Mouse (Mus musculus): ENCODE data around the gene Dlx2. TPM values are rescaled to one million over a fixed set of nuclear protein-coding genes. Genes with fewer than 3 reads are reported as not detected.

Dlx2 gene
- polyA plus RNA-seq, 1 experiment from 2014 or later = 0.33 TPM

DNA sequence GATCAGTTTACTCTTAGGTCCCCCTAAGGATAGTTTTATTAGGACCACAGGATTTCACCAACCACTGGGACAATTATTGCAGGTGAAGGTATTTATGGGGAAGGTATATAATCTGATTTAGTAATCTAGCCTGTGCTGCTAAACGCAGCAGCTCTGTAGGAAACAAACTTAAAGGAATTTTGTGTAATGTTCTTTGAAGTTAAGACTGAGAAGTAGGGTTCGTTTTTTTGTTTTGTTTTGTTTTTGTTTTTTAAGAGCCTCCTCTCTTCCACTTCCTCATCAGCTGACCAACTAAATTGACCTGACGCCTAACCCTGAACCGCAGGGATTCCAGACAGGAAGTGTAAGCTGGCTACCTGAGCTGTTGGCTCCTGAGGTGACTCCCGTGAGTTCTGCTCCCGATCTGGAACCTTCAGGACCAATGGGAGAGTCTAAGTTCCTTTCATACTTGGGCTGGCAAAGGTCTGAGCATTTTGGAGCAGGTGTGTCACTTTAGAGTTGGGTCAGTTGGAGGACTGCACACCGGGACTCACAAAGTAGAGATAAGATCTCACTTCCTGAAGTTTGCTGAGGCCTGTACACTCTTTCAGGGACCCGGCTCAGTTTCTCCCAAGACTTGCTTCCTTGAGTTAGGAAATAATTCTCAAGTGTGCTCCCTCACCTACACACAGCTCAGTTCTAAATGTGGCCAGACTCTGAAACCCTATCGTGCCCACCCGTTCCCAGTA, 19.8 kb downstream of the Dlx2 start:
- ATAC-seq (ENCODE audit: extremely low read depth, insufficient number of reproducible peaks, low FRiP score, low TSS enrichment) = no peak
- H3K36me3 ChIP-seq = no peaks in the 10 kb centered on the region
- H3K4me1 ChIP-seq = peaks cover 27% of the 10 kb centered on the region
- no peak overlapping the region for H3K27ac ChIP-seq (replicated peaks)
- H3K27me3 ChIP-seq (replicated peaks) = peaks cover 97% of the 10 kb centered on the region
- H3K9ac ChIP-seq = no peak overlapping the region
- H3K4me3 ChIP-seq = no peak overlapping the region
- no peak overlapping the region for H3K4me2 ChIP-seq
- 3% methylated on average over 10 of the region's 10 CpGs for WGBS
- no peaks in the 10 kb centered on the region for H3K9me3 ChIP-seq

GRCm38 (mm10) chr2:71524763-71525162, 21.8 kb downstream of the Dlx2 start:
- WGBS = 34% methylated on average over 13 of the region's 13 CpGs
- ATAC-seq (ENCODE audit: extremely low read depth, insufficient number of reproducible peaks, low FRiP score, low TSS enrichment) = no peak
- H3K9ac ChIP-seq = no peak overlapping the region
- H3K4me1 ChIP-seq = peaks cover 16% of the 10 kb centered on the region
- H3K4me2 ChIP-seq = no peak overlapping the region
- H3K9me3 ChIP-seq = no peaks in the 10 kb centered on the region
- H3K4me3 ChIP-seq = no peak overlapping the region
- H3K27me3 ChIP-seq (replicated peaks) = peaks cover 97% of the 10 kb centered on the region
- H3K27ac ChIP-seq (replicated peaks) = no peak overlapping the region
- no peaks in the 10 kb centered on the region for H3K36me3 ChIP-seq

GRCm38 (mm10) chr2:71523431-71523830, 23.1 kb downstream of the Dlx2 start:
- no peaks in the 10 kb centered on the region for H3K9me3 ChIP-seq
- peaks cover 88% of the 10 kb centered on the region for H3K27me3 ChIP-seq (replicated peaks)
- no peak overlapping the region for H3K9ac ChIP-seq
- H3K36me3 ChIP-seq = no peaks in the 10 kb centered on the region
- H3K27ac ChIP-seq (replicated peaks) = no peak overlapping the region
- no peak overlapping the region for H3K4me2 ChIP-seq
- WGBS = 25% methylated on average over 4 of the region's 4 CpGs
- H3K4me3 ChIP-seq = no peak overlapping the region
- ATAC-seq (ENCODE audit: extremely low read depth, insufficient number of reproducible peaks, low FRiP score, low TSS enrichment) = no peak
- H3K4me1 ChIP-seq = peaks cover 4% of the 10 kb centered on the region

GRCm38 (mm10) chr2:71522871-71523270, 23.7 kb downstream of the Dlx2 start:
- Histone ChIP-seq H3K36me3 (no peaks in the 10 kb centered on the region), H3K9ac (no peak overlapping the region), H3K4me2 (no peak overlapping the region), H3K27ac (replicated peaks) (no peak overlapping the region), H3K4me3 (no peak overlapping the region), H3K9me3 (no peaks in the 10 kb centered on the region), H3K27me3 (replicated peaks) (peaks cover 86% of the 10 kb centered on the region), H3K4me1 (no peaks in the 10 kb centered on the region)
- 35% methylated on average over 4 of the region's 4 CpGs for WGBS
- no peak for ATAC-seq (ENCODE audit: extremely low read depth, insufficient number of reproducible peaks, low FRiP score, low TSS enrichment)

DNA sequence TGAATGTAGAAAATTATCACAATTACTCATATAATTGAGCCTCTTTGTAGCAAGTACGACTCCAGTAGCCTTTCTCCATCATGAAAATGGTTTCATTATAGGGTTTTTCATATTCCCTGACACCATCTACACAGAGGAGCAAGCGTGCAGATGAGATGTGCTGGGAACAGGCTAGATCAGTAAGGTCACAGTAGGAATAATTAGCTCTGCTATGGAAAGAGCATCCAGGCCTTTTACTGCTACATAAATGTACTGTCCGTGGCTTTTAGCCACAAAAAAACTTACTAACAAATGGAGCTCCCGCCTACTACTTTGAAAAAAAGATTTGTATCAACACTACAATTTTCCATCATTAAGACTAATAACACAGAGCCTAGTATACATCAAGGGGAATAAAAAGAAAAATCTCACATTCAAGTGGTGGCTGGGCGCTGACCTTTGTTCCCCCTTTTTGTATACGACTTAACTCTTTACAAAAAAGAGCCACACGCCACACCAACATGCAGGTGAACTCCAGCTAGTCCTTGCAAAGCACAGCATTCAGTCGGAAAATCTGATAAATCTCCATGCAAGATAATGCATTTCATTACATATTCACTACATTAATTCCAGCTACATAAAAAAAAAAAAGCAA, 29.0 kb downstream of the Dlx2 start:
- 82% methylated on average over 8 of the region's 8 CpGs for WGBS
- no peaks in the 10 kb centered on the region for H3K4me1 ChIP-seq
- no peaks in the 10 kb centered on the region for H3K9me3 ChIP-seq
- no peak overlapping the region for H3K9ac ChIP-seq
- no peak overlapping the region for H3K27ac ChIP-seq (replicated peaks)
- no peak overlapping the region for H3K4me2 ChIP-seq
- no peaks in the 10 kb centered on the region for H3K36me3 ChIP-seq
- ATAC-seq (ENCODE audit: extremely low read depth, insufficient number of reproducible peaks, low FRiP score, low TSS enrichment) = no peak
- H3K27me3 ChIP-seq (replicated peaks) = peaks cover 39% of the 10 kb centered on the region
- H3K4me3 ChIP-seq = no peak overlapping the region

- WGBS = 79% methylated on average over 4 of the region's 4 CpGs
- Histone ChIP-seq H3K27me3 (replicated peaks) (peaks cover 33% of the 10 kb centered on the region), H3K4me2 (no peak overlapping the region), H3K4me3 (no peak overlapping the region), H3K27ac (replicated peaks) (no peak overlapping the region), H3K9me3 (no peaks in the 10 kb centered on the region), H3K9ac (no peak overlapping the region), H3K36me3 (no peaks in the 10 kb centered on the region), H3K4me1 (no peaks in the 10 kb centered on the region)
- ATAC-seq (ENCODE audit: extremely low read depth, insufficient number of reproducible peaks, low FRiP score, low TSS enrichment) = no peak
Measured at GRCm38 (mm10) chr2:71516995-71517394, 29.6 kb downstream of the Dlx2 start.

DNA sequence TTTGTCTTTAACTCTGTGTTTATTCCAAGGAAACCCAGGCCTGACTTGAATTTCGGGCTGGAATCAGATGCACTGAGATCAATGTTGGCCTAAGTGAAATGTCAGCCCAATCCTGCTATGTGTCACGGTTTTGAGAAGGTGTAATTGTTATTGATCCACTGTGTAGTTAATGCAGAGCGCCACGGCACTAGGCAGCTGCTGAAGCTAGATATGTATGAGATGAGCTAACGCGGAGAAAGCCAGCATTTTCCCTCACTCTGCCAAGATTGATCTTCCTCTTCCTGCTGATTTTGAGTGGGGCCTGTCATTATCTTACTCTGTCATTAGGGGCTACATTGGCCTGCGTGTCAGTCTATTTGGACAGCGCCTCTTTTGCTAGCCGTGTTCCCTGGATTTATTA, 34.2 kb downstream of the Dlx2 start:
- ATAC-seq (ENCODE audit: extremely low read depth, insufficient number of reproducible peaks, low FRiP score, low TSS enrichment) = no peak
- Histone ChIP-seq H3K4me2 (no peak overlapping the region), H3K36me3 (peaks cover 10% of the 10 kb centered on the region), H3K9me3 (no peaks in the 10 kb centered on the region), H3K27me3 (replicated peaks) (no peaks in the 10 kb centered on the region), H3K27ac (replicated peaks) (no peak overlapping the region), H3K9ac (no peak overlapping the region), H3K4me3 (no peak overlapping the region), H3K4me1 (no peaks in the 10 kb centered on the region)
- WGBS = 72% methylated on average over 9 of the region's 9 CpGs

GRCm38 (mm10) chr2:71511209-71511608, 35.3 kb downstream of the Dlx2 start:
- H3K27me3 ChIP-seq (replicated peaks) = no peaks in the 10 kb centered on the region
- H3K4me3 ChIP-seq = no peak overlapping the region
- H3K27ac ChIP-seq (replicated peaks) = no peak overlapping the region
- H3K4me1 ChIP-seq = peaks cover 3% of the 10 kb centered on the region; the same call in 1 of the 2 replicates
- H3K36me3 ChIP-seq = peaks cover 10% of the 10 kb centered on the region
- 89% methylated on average over 7 of the region's 7 CpGs for WGBS
- no peak overlapping the region for H3K9ac ChIP-seq
- H3K4me2 ChIP-seq = no peak overlapping the region
- H3K9me3 ChIP-seq = no peaks in the 10 kb centered on the region
- ATAC-seq (ENCODE audit: extremely low read depth, insufficient number of reproducible peaks, low FRiP score, low TSS enrichment) = no peak

DNA sequence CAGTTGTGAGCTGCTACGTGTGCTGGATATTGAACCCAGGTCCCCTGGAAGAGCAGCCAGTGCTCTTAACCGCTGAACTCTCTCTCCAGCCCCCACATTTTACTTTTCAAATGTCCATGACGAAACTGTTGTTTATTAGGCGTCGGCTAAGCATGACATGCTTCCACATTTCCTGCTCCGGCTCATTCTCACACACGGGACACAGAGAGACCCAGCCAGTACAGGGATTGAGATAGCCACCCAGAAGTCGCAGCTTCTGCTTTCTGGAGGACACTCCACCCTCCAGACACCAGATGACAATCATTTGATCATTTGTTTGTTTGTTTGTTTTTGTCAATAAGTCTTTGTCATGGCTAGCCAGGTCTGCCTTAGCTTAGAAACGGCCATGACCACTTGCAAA, 41.7 kb downstream of the Dlx2 start:
- no peaks in the 10 kb centered on the region for H3K9me3 ChIP-seq
- ATAC-seq (ENCODE audit: extremely low read depth, insufficient number of reproducible peaks, low FRiP score, low TSS enrichment) = no peak
- no peak overlapping the region for H3K9ac ChIP-seq
- no peak overlapping the region for H3K4me2 ChIP-seq
- no peak overlapping the region for H3K4me3 ChIP-seq
- WGBS = 70% methylated on average over 9 of the region's 9 CpGs
- no peaks in the 10 kb centered on the region for H3K27me3 ChIP-seq (replicated peaks)
- H3K4me1 ChIP-seq = peaks cover 3% of the 10 kb centered on the region; the same call in 1 of the 2 replicates
- no peak overlapping the region for H3K27ac ChIP-seq (replicated peaks)
- H3K36me3 ChIP-seq = peaks cover 2% of the 10 kb centered on the region; the same call in 1 of the 2 replicates

- H3K4me3 ChIP-seq = no peak overlapping the region
- H3K9ac ChIP-seq = no peak overlapping the region
- 0 out of 2 replicates have a peak, but pooled peaks cover 3% of the 10 kb centered on the region for H3K4me1 ChIP-seq
- ATAC-seq (ENCODE audit: extremely low read depth, insufficient number of reproducible peaks, low FRiP score, low TSS enrichment) = no peak
- H3K9me3 ChIP-seq = no peaks in the 10 kb centered on the region
- WGBS = 75% methylated on average over 16 of the region's 16 CpGs
- no peak overlapping the region for H3K27ac ChIP-seq (replicated peaks)
- H3K4me2 ChIP-seq = no peak overlapping the region
- no peaks in the 10 kb centered on the region for H3K27me3 ChIP-seq (replicated peaks)
- no peaks in the 10 kb centered on the region; the same call in 1 of the 2 replicates for H3K36me3 ChIP-seq
Measured at GRCm38 (mm10) chr2:71499276-71500230, 47.0 kb downstream of the Dlx2 start.

DNA sequence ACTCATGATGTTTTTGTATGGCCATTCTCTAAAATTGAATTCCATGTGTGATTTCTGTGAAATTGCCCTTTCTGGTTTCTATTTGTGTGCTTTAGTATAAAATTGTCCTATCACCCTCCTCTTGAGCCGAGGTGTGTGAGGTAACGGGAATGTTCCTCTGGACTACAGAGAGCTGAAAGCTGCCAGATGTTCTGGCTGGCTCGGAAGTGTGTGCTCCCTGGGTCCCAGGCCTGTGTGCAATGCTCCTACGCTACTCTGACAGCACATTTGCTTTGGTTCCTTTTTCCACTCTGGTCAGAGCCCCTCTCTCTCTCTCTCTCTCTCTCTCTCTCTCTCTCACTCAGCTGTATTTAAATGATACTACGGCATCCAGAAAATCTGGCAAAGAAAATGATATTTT, 49.4 kb downstream of the Dlx2 start:
- ATAC-seq (ENCODE audit: extremely low read depth, insufficient number of reproducible peaks, low FRiP score, low TSS enrichment) = no peak
- no peaks in the 10 kb centered on the region for H3K9me3 ChIP-seq
- no peaks in the 10 kb centered on the region for H3K27me3 ChIP-seq (replicated peaks)
- 45% methylated on average over 5 of the region's 5 CpGs for WGBS
- no peak overlapping the region for H3K27ac ChIP-seq (replicated peaks)
- no peak overlapping the region for H3K4me2 ChIP-seq
- no peak overlapping the region for H3K4me3 ChIP-seq
- no peaks in the 10 kb centered on the region; the same call in 1 of the 2 replicates for H3K36me3 ChIP-seq
- H3K9ac ChIP-seq = no peak overlapping the region
- H3K4me1 ChIP-seq = 0 out of 2 replicates have a peak, but pooled peaks cover 3% of the 10 kb centered on the region
